Mouse (Mus musculus): ENCODE measurements around the gene Adat3.

DNA sequence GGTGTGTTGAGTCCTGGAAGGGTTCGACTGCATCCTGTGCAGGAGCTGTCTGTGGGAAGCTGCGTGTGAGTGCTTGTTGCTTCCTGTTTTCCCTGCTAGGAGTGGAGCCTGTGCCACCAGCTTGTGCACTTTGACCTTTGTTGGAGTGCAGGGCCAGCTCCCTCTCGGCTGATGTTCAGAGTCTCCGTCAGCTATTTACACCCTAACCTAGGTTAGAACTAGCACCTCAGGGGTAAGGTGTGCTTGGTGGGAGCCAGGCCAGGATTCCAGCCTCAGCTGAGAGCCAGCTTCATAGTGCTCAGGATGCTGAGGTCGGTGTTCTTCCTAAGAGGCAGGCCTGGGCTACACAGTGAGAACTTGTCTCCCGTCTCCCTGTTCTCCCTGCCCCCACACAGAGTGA, 32.7 kb downstream of the Adat3 start:
- TF ChIP-seq CTCF (IDR thresholded peaks at IDR 0.05; ENCODE audit: insufficient read depth, low read length) = no peak
- TF ChIP-seq POLR2A (IDR thresholded peaks at IDR 0.05; ENCODE audit: borderline replicate concordance, extremely low read depth, low read depth, low read length) = no peak

All from lung, adult 2 months (tissue).